Mouse (Mus musculus): ENCODE data around the gene Gadd45b.

GRCm38 (mm10) chr10:80954415-80954814 is 24.5 kb downstream of the Gadd45b start:
- TF ChIP-seq CTCF (IDR thresholded peaks at IDR 0.05; ENCODE audit: control insufficient read depth, insufficient read depth, insufficient replicate concordance, low read depth, low read length) (no peak), POLR2A (IDR thresholded peaks at IDR 0.05; ENCODE audit: control insufficient read depth, low read depth, low read length) (no peak)

Measured in testis, adult 2 months (tissue).